Mouse (Mus musculus): ENCODE measurements around the gene Dedd2. TPM values are rescaled to one million over a fixed set of nuclear protein-coding genes. Genes with fewer than 3 reads are reported as not detected.

Gene Dedd2
- total and polyA plus RNA-seq, 3 experiments = 25.2 to 36.6 TPM; not detected in 1

DNA sequence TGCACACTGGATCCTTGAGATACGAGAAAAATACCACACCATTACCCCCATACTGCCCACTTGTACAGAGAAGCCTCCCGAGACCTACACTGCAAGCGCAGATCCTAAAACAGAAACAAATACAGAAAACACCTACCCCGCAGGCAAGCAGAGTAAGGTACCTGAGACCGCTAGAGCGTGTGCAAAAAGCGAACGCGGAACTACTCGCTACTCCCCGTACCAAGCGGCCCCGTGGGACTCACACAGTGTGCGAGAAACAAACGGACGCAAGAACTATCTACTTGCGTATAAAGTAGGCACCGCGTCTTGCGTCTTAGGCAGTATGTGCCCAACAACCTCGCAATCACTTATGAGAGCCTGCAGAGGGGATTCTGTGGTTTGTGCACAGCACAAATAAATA lies 38.6 kb downstream of the Dedd2 start:
- peaks cover 0 to 16% of the 10 kb centered on the region in 2 experiments; a peak in 3 of 4 replicates for H3K4me1 ChIP-seq (ENCODE audit: control insufficient read depth in 1 of 2, insufficient read depth in 2 of 2, low read length in 2 of 2)
- no peaks in the 10 kb centered on the region; a peak in 1 of 4 replicates for H3K27me3 ChIP-seq (ENCODE audit: control insufficient read depth in 1 of 2, insufficient read depth in 2 of 2, low read length in 2 of 2)
- no peaks in the 10 kb centered on the region for H3K9me3 ChIP-seq (replicated peaks; ENCODE audit: insufficient read depth, low read length)
- peak overlapping the region; percentile 33; the same call in 1 of the 2 replicates for H3K27ac ChIP-seq (ENCODE audit: control insufficient read depth, low read depth, low read length)
- peak overlapping the region in 1 of 2 experiments; percentile 56; a peak in 2 of 4 replicates for H3K4me3 ChIP-seq (ENCODE audit: control insufficient read depth in 1 of 2, insufficient read depth in 1 of 2, low read depth in 2 of 2, low read length in 2 of 2)
- peak overlapping the region; percentile 59 for H3K9ac ChIP-seq (ENCODE audit: control insufficient read depth, low read depth, low read length, poor library complexity, severe bottlenecking)
- TF ChIP-seq UBTF (IDR thresholded peaks at IDR 0.05; ENCODE audit: borderline replicate concordance, insufficient read depth, low read depth, low read length) = no peak
- no peak for TF ChIP-seq MAZ (IDR thresholded peaks at IDR 0.05; ENCODE audit: low read depth, low read length)
- no peak for TF ChIP-seq TCF12 (IDR thresholded peaks at IDR 0.05; ENCODE audit: low read depth, low read length)
- TF ChIP-seq ELF1 (IDR thresholded peaks at IDR 0.05; ENCODE audit: low read depth, low read length) = no peak
- no peak for TF ChIP-seq CHD2 (IDR thresholded peaks at IDR 0.05; ENCODE audit: low read length)
- no peak for TF ChIP-seq JUND (IDR thresholded peaks at IDR 0.05; ENCODE audit: low read depth, low read length)
- no peak for TF ChIP-seq MAFK (IDR thresholded peaks at IDR 0.05; ENCODE audit: borderline replicate concordance, low read depth, low read length)
- no peak for TF ChIP-seq MYC (IDR thresholded peaks at IDR 0.05; ENCODE audit: low read depth, low read length)
- TF ChIP-seq ZNF384 (IDR thresholded peaks at IDR 0.05; ENCODE audit: low read depth, low read length) = no peak
- TF ChIP-seq RCOR1 (IDR thresholded peaks at IDR 0.05; ENCODE audit: low read depth, low read length) = no peak
- TF ChIP-seq SMC3 (IDR thresholded peaks at IDR 0.05; ENCODE audit: low read depth, low read length) = no peak
- no peak for TF ChIP-seq POLR2A (IDR thresholded peaks at IDR 0.05; ENCODE audit: control insufficient read depth in 1 of 2, insufficient read depth in 1 of 2, low read depth in 1 of 2, low read length in 2 of 2, poor library complexity in 1 of 2)
- no peak for TF ChIP-seq MYB (IDR thresholded peaks at IDR 0.05; ENCODE audit: low read depth, low read length)
- no peak for TF ChIP-seq USF2 (IDR thresholded peaks at IDR 0.05; ENCODE audit: borderline replicate concordance in 1 of 2, insufficient read depth in 1 of 2, low read depth in 1 of 2, low read length in 2 of 2)
- TF ChIP-seq MAX (IDR thresholded peaks at IDR 0.05; ENCODE audit: low read length) = no peak
- peaks cover 0 to 2% of the 10 kb centered on the region in 2 experiments; a peak in 2 of 4 replicates for H3K36me3 ChIP-seq (ENCODE audit: control insufficient read depth in 1 of 2, insufficient read depth in 2 of 2, low read length in 2 of 2)
- H3K79me2 ChIP-seq (ENCODE audit: control insufficient read depth, insufficient read depth, low read length, poor library complexity) = no peaks in the 10 kb centered on the region; the same call in 1 of the 2 replicates
- no peak for DNase-seq (ENCODE audit: low read depth, low spot score)

- H3K9ac ChIP-seq (ENCODE audit: control insufficient read depth, low read depth, low read length, poor library complexity, severe bottlenecking) = peak overlapping the region; percentile 59
- peak overlapping the region; percentile 17 to 56 for H3K4me3 ChIP-seq (ENCODE audit: control insufficient read depth in 1 of 2, insufficient read depth in 1 of 2, low read depth in 2 of 2, low read length in 2 of 2)
- DNase-seq (ENCODE audit: low read depth, low spot score) = peak; percentile 86
- H3K79me2 ChIP-seq (ENCODE audit: control insufficient read depth, insufficient read depth, low read length, poor library complexity) = no peaks in the 10 kb centered on the region; the same call in 1 of the 2 replicates
- peaks cover 0 to 16% of the 10 kb centered on the region in 2 experiments; a peak in 3 of 4 replicates for H3K4me1 ChIP-seq (ENCODE audit: control insufficient read depth in 1 of 2, insufficient read depth in 2 of 2, low read length in 2 of 2)
- H3K36me3 ChIP-seq (ENCODE audit: control insufficient read depth in 1 of 2, insufficient read depth in 2 of 2, low read length in 2 of 2) = peaks cover 0 to 2% of the 10 kb centered on the region in 2 experiments; a peak in 2 of 4 replicates
- no peaks in the 10 kb centered on the region; a peak in 1 of 4 replicates for H3K27me3 ChIP-seq (ENCODE audit: control insufficient read depth in 1 of 2, insufficient read depth in 2 of 2, low read length in 2 of 2)
- peak overlapping the region; percentile 58 for H3K27ac ChIP-seq (ENCODE audit: control insufficient read depth, low read depth, low read length)
- no peaks in the 10 kb centered on the region for H3K9me3 ChIP-seq (replicated peaks; ENCODE audit: insufficient read depth, low read length)
- peak; percentile 38; the same call in 1 of the 2 replicates for TF ChIP-seq SIN3A (IDR thresholded peaks at IDR 0.05; ENCODE audit: low read length)
- TF ChIP-seq CTCF (IDR thresholded peaks at IDR 0.05 in 2 of 3, conservative IDR thresholded peaks at IDR 0.05 in 1 of 3; ENCODE audit: control insufficient read depth in 1 of 3, insufficient read depth in 1 of 3, low read depth in 2 of 3, low read length in 3 of 3, poor library complexity in 1 of 3, severe bottlenecking in 1 of 3) = peak; percentile 79 to 81 (median 81)
- peak; percentile 81 for TF ChIP-seq MAX (IDR thresholded peaks at IDR 0.05; ENCODE audit: low read length)
- no peak for TF ChIP-seq TCF12 (IDR thresholded peaks at IDR 0.05; ENCODE audit: low read depth, low read length)
- TF ChIP-seq HCFC1 (IDR thresholded peaks at IDR 0.05; ENCODE audit: low read depth, low read length) = peak; percentile 27; the same call in 1 of the 2 replicates
- TF ChIP-seq BHLHE40 (IDR thresholded peaks at IDR 0.05; ENCODE audit: borderline replicate concordance, low read depth, low read length) = peak; percentile 95
- TF ChIP-seq POLR2A (IDR thresholded peaks at IDR 0.05; ENCODE audit: control insufficient read depth in 1 of 2, insufficient read depth in 1 of 2, low read depth in 1 of 2, low read length in 2 of 2, poor library complexity in 1 of 2) = peak in 1 of 2 experiments; percentile 61; a peak in 2 of 4 replicates
- no peak for TF ChIP-seq MYB (IDR thresholded peaks at IDR 0.05; ENCODE audit: low read depth, low read length)
- TF ChIP-seq E2F4 (IDR thresholded peaks at IDR 0.05; ENCODE audit: borderline replicate concordance, low read depth, low read length) = no peak
- no peak for TF ChIP-seq GATA1 (IDR thresholded peaks at IDR 0.05; ENCODE audit: low read depth, low read length)
- TF ChIP-seq TAL1 (IDR thresholded peaks at IDR 0.05; ENCODE audit: low read length) = no peak
- peak; percentile 38 for TF ChIP-seq RAD21 (IDR thresholded peaks at IDR 0.05; ENCODE audit: low read depth, low read length)
- TF ChIP-seq TBP (IDR thresholded peaks at IDR 0.05; ENCODE audit: low read depth, low read length) = peak; percentile 57
- TF ChIP-seq NRF1 (IDR thresholded peaks at IDR 0.05; ENCODE audit: insufficient read depth, low read depth, low read length, poor library complexity, severe bottlenecking) = no peak
- peak; percentile 66 for TF ChIP-seq MXI1 (IDR thresholded peaks at IDR 0.05; ENCODE audit: low read depth, low read length)
- TF ChIP-seq MYC (IDR thresholded peaks at IDR 0.05; ENCODE audit: low read depth, low read length) = peak; percentile 88
- TF ChIP-seq GABPA (IDR thresholded peaks at IDR 0.05; ENCODE audit: low read depth, low read length) = no peak
- TF ChIP-seq MAFK (IDR thresholded peaks at IDR 0.05; ENCODE audit: borderline replicate concordance, low read depth, low read length) = no peak
- TF ChIP-seq NELFE (IDR thresholded peaks at IDR 0.05; ENCODE audit: low read depth, low read length) = no peak
- no peak for TF ChIP-seq MEF2A (IDR thresholded peaks at IDR 0.05; ENCODE audit: extremely low read depth, insufficient replicate concordance, low read depth, low read length, poor library complexity, severe bottlenecking)
- TF ChIP-seq POLR2AphosphoS2 (IDR thresholded peaks at IDR 0.05; ENCODE audit: low read length) = no peak
These were observed 39.1 kb downstream of the Dedd2 start for GRCm38 (mm10) chr7:25181331-25181790.
